Mouse (Mus musculus) CH12.LX (cell line): ENCODE data around the gene Lrch1.

Experiments
- BHLHE40 ChIP-seq: IDR thresholded peaks from 2 replicates; pipeline ENCODE4 v1.6.1; 2011; ENCODE audit warnings: mild to moderate bottlenecking, low read depth, low read length, improper control_type of control experiment
- CHD2 ChIP-seq: IDR thresholded peaks from 2 replicates; pipeline ENCODE4 v1.6.1; 2011; ENCODE audit warnings: low read length, improper control_type of control experiment
- CTCF ChIP-seq, 2 experiments: IDR thresholded peaks in 1 of 2; conservative IDR thresholded peaks in 1 of 2; 2 replicates each; pipeline ENCODE4 v1.5.1; 2011 to 2012; ENCODE audit warnings: low read depth in 2 of 2, low read length in 2 of 2, improper control_type of control experiment in 1 of 2, inconsistent platforms in 1 of 2, mild to moderate bottlenecking in 1 of 2, moderate library complexity in 1 of 2
- EP300 ChIP-seq: IDR thresholded peaks from 2 replicates; pipeline ENCODE4 v1.6.1; 2011; ENCODE audit warnings: low read length, improper control_type of control experiment
- HCFC1 ChIP-seq: IDR thresholded peaks from 2 replicates; pipeline ENCODE4 v1.6.1; 2012; ENCODE audit warnings: low read depth, mild to moderate bottlenecking, inconsistent platforms, low read length, improper control_type of control experiment
- MAX ChIP-seq: IDR thresholded peaks from 2 replicates; pipeline ENCODE4 v1.6.1; 2011; ENCODE audit warnings: low read length, improper control_type of control experiment
- NELFE ChIP-seq: IDR thresholded peaks from 2 replicates; pipeline ENCODE4 v1.6.1; 2011; ENCODE audit warnings: low read depth, low read length, improper control_type of control experiment
- POLR2A ChIP-seq: IDR thresholded peaks from 2 replicates; pipeline ENCODE4 v1.6.1; 2011; ENCODE audit warnings: low read depth, mild to moderate bottlenecking, improper control_type of control experiment, low read length
- ZMIZ1 ChIP-seq: IDR thresholded peaks from 2 replicates; pipeline ENCODE4 v1.6.1; 2012; ENCODE audit warnings: low read depth, mild to moderate bottlenecking, inconsistent platforms, low read length, improper control_type of control experiment
- ZNF384 ChIP-seq: IDR thresholded peaks from 2 replicates; pipeline ENCODE4 v1.6.1; 2012; ENCODE audit warnings: low read depth, low read length, improper control_type of control experiment, inconsistent platforms

GRCm38 (mm10) chr14:74822757-74823680, 124.7 kb downstream of the Lrch1 start:
- TF ChIP-seq EP300, result no peak
- TF ChIP-seq NELFE, result no peak
- no peak for TF ChIP-seq POLR2A
- TF ChIP-seq CTCF (conservative IDR thresholded peaks at IDR 0.05 in 1 of 2, IDR thresholded peaks at IDR 0.05 in 1 of 2; ENCODE audit: low read depth in 2 of 2, low read length in 2 of 2), result no peak
- TF ChIP-seq ZNF384, result no peak
- no peak for TF ChIP-seq CHD2
- TF ChIP-seq BHLHE40, result no peak
- no peak for TF ChIP-seq HCFC1
- no peak for TF ChIP-seq ZMIZ1
- TF ChIP-seq MAX, result no peak
